Mouse (Mus musculus) gastrocnemius, postnatal 4 days (tissue): ENCODE measurements around the gene Rhbg. TPM values are rescaled to one million over a fixed set of nuclear protein-coding genes. Genes with fewer than 3 reads are reported as not detected.
A peak's percentile ranks its signal among the peaks of the same experiment; 100 is the strongest.
"Not testable (repeated sequence)": the region's sequence is repeated elsewhere in the genome, so short reads cannot be mapped to it uniquely, and the experiment has no call there.

ENCODE experiments used
- DNase-seq, 2 experiments: peaks; one replicate each; pipeline ENCODE4 v3.0.0; 2021 to 2022; ENCODE audit warnings: low spot score in 2 of 2, mixed read lengths in 2 of 2
- long read RNA-seq, 2 experiments: library from polyadenylated mRNA; stranded (forward); transcript quantifications; one replicate each; pipeline ENCODE4 v2.0.0; 2021
- total RNA-seq, 2 experiments: library from RNA; stranded (reverse); gene quantifications; 2 replicates each; pipeline ENCODE4 v1.2.3; 2021

Gene Rhbg
- under 1 TPM in 1 of 2 experiments, not detected in 1; 0.16 TPM for total RNA-seq
- long read RNA-seq, experiment 1, partial matches to known transcripts, result 0 of 3 reads
- long read RNA-seq, experiment 1, other reads (novel, unspliced or antisense), result 1 of 3 reads
- long read RNA-seq, experiment 2, partial matches to known transcripts, result 0 of 1 reads
- long read RNA-seq, experiment 2, other reads (novel, unspliced or antisense), result 0 of 1 reads

- no peak for DNase-seq
Observed at GRCm38 (mm10) chr3:88254268-88254926, at the start of gene Rhbg. Gene Rhbg, minus strand, starts transcription at chr3:88254709.

GRCm38 (mm10) chr3:88299172-88299571 is 44.7 kb upstream of the Rhbg start:
- DNase-seq, result no peak

GRCm38 (mm10) chr3:88297321-88297851 is 42.9 kb upstream of the Rhbg start:
- DNase-seq, result no peak

GRCm38 (mm10) chr3:88296561-88297318 is 42.2 kb upstream of the Rhbg start, which contains the start of the genes Tsacc and Cct3:
Gene Tsacc, minus strand, starts transcription at chr3:88296999.
Gene Cct3, plus strand, starts transcription at chr3:88297116.
- peak; percentile 86 to 94 for DNase-seq

- no peak for DNase-seq
Observed at GRCm38 (mm10) chr3:88296110-88296560, 41.6 kb upstream of the Rhbg start.

- DNase-seq, result not testable (repeated sequence)
Observed at GRCm38 (mm10) chr3:88295272-88295671, 40.8 kb upstream of the Rhbg start.

- no peak for DNase-seq
Observed at GRCm38 (mm10) chr3:88291970-88292369, 37.5 kb upstream of the Rhbg start.

- DNase-seq, result not testable (repeated sequence)
Observed at GRCm38 (mm10) chr3:88288133-88288713, 33.7 kb upstream of the Rhbg start.

GRCm38 (mm10) chr3:88287110-88287509 is 32.6 kb upstream of the Rhbg start, which contains the start of gene Gm38392:
Gene Gm38392, minus strand, starts transcription at chr3:88287210.
- DNase-seq, result no peak

- not testable (repeated sequence) for DNase-seq
Observed at GRCm38 (mm10) chr3:88285565-88285895, 31.0 kb upstream of the Rhbg start.

- not testable (repeated sequence) for DNase-seq
Observed at GRCm38 (mm10) chr3:88284815-88285564, 30.5 kb upstream of the Rhbg start.

- not testable (repeated sequence) for DNase-seq
Observed at GRCm38 (mm10) chr3:88281141-88281916, 26.8 kb upstream of the Rhbg start.

GRCm38 (mm10) chr3:88280035-88280434 is 25.5 kb upstream of the Rhbg start:
- no peak for DNase-seq

- no peak for DNase-seq
Observed at GRCm38 (mm10) chr3:88276529-88277143, 22.1 kb upstream of the Rhbg start.

GRCm38 (mm10) chr3:88276121-88276520 is 21.6 kb upstream of the Rhbg start:
- no peak for DNase-seq

- no peak for DNase-seq
Observed at GRCm38 (mm10) chr3:88274002-88274401, 19.5 kb upstream of the Rhbg start.

GRCm38 (mm10) chr3:88271859-88272258 is 17.4 kb upstream of the Rhbg start:
- no peak for DNase-seq

GRCm38 (mm10) chr3:88271298-88271697 is 16.8 kb upstream of the Rhbg start:
- DNase-seq, result not testable (repeated sequence)

- DNase-seq, result no peak
Observed at GRCm38 (mm10) chr3:88268991-88269390, 14.5 kb upstream of the Rhbg start.
